Mouse (Mus musculus): ENCODE results near the gene Pole.

DNA sequence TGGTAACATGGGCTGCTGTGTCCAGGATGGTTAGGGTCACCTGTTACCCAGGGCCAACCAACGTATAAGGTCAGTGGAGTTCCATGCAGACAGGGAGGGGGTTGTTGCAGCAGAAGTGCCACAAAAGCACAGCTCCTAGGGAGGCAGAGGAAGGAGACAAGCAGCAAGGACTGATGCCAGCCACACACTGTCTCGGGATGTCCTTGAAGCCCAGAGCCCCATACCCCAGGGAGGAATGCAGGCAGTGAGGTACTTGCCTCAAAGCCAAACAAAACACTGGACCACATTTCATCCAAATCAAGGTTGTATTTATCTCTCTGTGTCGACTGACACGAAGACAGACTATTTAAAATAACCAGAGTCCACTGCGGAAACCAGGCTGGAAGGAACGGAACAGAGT, 75.4 kb downstream of the Pole start:
- TF ChIP-seq GATA1 (IDR thresholded peaks at IDR 0.05; ENCODE audit: borderline replicate concordance, low read length) (no peak), FLI1 (IDR thresholded peaks at IDR 0.05; ENCODE audit: low read length) (no peak)
